Mouse (Mus musculus) right cerebral cortex, postnatal 14 days (tissue): Measurements from ENCODE around the gene Vps13d.
"Not testable (repeated sequence)": the region's sequence is repeated elsewhere in the genome, so short reads cannot be mapped to it uniquely, and the experiment has no call there.

ENCODE experiments used
- DNase-seq: peaks from one replicate; pipeline ENCODE4 v3.0.0; 2022

Vps13d gene

GRCm38 (mm10) chr4:145210564-145210963 is 15.8 kb upstream of the Vps13d start:
- no peak for DNase-seq

- no peak for DNase-seq
Observed at GRCm38 (mm10) chr4:145209690-145210088, 14.9 kb upstream of the Vps13d start.

GRCm38 (mm10) chr4:145209076-145209689 is 14.4 kb upstream of the Vps13d start:
- DNase-seq: no peak

- no peak for DNase-seq
Observed at GRCm38 (mm10) chr4:145207718-145208371, 13.0 kb upstream of the Vps13d start.

GRCm38 (mm10) chr4:145204779-145205178 is 10.0 kb upstream of the Vps13d start:
- DNase-seq: no peak

- DNase-seq: no peak
Observed at GRCm38 (mm10) chr4:145203305-145203704, 8.5 kb upstream of the Vps13d start.

- no peak for DNase-seq
Observed at GRCm38 (mm10) chr4:145201424-145201823, 6.6 kb upstream of the Vps13d start.

GRCm38 (mm10) chr4:145199982-145200699 is 5.3 kb upstream of the Vps13d start:
- no peak for DNase-seq

- DNase-seq: no peak
Observed at GRCm38 (mm10) chr4:145196586-145196985, 1.8 kb upstream of the Vps13d start.

GRCm38 (mm10) chr4:145195172-145195571 is 367 bp upstream of the Vps13d start:
- no peak for DNase-seq

- peak; percentile 13 for DNase-seq
Observed at GRCm38 (mm10) chr4:145193991-145194511, 754 bp downstream of the Vps13d start.

GRCm38 (mm10) chr4:145193406-145193805 is 1.4 kb downstream of the Vps13d start:
- no peak for DNase-seq

GRCm38 (mm10) chr4:145192686-145193085 is 2.1 kb downstream of the Vps13d start:
- DNase-seq: no peak

- no peak for DNase-seq
Observed at GRCm38 (mm10) chr4:145188561-145188960, 6.2 kb downstream of the Vps13d start.

- DNase-seq: no peak
Observed at GRCm38 (mm10) chr4:145187619-145188018, 7.2 kb downstream of the Vps13d start.

GRCm38 (mm10) chr4:145178918-145179549 is 15.8 kb downstream of the Vps13d start:
- DNase-seq: no peak

GRCm38 (mm10) chr4:145165542-145165941 is 29.3 kb downstream of the Vps13d start:
- not testable (repeated sequence) for DNase-seq

GRCm38 (mm10) chr4:145164111-145164510 is 30.7 kb downstream of the Vps13d start:
- no peak for DNase-seq

GRCm38 (mm10) chr4:145161243-145161642 is 33.6 kb downstream of the Vps13d start:
- no peak for DNase-seq

GRCm38 (mm10) chr4:145155956-145156355 is 38.8 kb downstream of the Vps13d start:
- peak; percentile 18 for DNase-seq

GRCm38 (mm10) chr4:145151103-145151486 is 43.7 kb downstream of the Vps13d start:
- DNase-seq: no peak

GRCm38 (mm10) chr4:145150345-145151102 is 44.3 kb downstream of the Vps13d start:
- DNase-seq: no peak
